Mouse (Mus musculus): ENCODE measurements at regions not wholly inside any gene's neighbourhood (a gene's known extent, or its start where the extent isn't known, plus 50 kb on each side); places are given as distances from the start of the nearest gene placed in this dataset.

DNA sequence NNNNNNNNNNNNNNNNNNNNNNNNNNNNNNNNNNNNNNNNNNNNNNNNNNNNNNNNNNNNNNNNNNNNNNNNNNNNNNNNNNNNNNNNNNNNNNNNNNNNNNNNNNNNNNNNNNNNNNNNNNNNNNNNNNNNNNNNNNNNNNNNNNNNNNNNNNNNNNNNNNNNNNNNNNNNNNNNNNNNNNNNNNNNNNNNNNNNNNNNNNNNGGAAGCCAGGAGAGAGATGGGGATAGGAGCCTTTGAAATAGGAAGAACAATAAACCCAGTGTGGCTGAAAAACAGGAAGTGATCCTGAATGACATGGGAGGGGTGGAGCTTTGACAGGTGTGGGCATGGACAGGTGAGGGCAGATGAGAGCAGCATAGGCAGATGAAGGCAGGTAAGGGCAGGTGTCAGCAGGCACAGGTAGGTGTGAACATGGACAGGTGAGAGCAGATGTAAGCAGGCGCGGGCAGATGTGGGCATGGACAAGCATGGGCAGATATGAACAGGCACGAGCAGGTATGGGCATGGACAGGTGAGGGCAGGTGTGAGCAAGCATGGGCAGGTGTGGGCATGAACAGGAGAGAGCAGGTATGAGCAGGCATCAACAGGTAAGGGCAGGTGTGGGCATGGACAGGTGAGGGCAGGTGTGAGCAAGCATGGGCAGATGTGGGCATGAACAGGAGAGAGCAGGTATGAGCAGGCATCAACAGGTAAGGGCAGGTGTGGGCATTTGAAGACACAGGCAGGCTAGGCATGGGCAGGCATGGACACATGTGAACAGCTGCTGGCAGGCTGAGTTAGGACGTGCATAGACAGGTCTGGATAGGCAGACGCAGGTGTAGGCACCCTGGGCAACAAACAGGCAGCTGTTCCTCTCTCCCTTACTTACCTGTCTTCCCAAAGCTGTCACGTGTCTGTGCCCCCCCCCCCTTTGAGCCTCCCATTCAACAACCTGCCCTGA is 135.2 kb upstream of the Zmiz1 start:
- TF ChIP-seq CTCF (IDR thresholded peaks at IDR 0.05; ENCODE audit: low read depth, low read length): no peak
- no peak for TF ChIP-seq POLR2A (IDR thresholded peaks at IDR 0.05; ENCODE audit: insufficient read depth, low read length)
